Mouse (Mus musculus): Measurements from ENCODE around the gene Cmtm5. TPM values are rescaled to one million over a fixed set of nuclear protein-coding genes. Genes with fewer than 3 reads are reported as not detected.
"Not testable (repeated sequence)": the region's sequence is repeated elsewhere in the genome, so short reads cannot be mapped to it uniquely, and the experiment has no call there.

The Cmtm5 gene
- polyA plus RNA-seq, 2 experiments from 2014 or later, result not detected

DNA sequence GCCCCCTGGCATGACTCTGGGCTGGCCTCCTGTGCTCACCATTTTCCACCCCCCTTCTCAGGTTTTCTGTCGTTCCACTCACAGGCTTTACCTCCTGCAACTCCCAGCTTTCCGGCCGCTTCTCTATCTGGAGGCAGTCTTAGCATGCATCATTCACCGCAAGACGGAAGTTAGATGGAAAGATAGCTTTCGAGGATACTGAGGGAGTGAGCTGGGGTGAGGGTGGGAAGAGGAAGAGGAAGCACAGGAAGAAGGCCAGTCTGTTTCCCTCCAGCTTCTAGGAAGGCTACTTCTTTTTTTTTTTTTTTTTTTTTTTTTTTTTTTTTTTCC, 735 bp downstream of the Cmtm5 start:
- ATAC-seq, result no peak

DNA sequence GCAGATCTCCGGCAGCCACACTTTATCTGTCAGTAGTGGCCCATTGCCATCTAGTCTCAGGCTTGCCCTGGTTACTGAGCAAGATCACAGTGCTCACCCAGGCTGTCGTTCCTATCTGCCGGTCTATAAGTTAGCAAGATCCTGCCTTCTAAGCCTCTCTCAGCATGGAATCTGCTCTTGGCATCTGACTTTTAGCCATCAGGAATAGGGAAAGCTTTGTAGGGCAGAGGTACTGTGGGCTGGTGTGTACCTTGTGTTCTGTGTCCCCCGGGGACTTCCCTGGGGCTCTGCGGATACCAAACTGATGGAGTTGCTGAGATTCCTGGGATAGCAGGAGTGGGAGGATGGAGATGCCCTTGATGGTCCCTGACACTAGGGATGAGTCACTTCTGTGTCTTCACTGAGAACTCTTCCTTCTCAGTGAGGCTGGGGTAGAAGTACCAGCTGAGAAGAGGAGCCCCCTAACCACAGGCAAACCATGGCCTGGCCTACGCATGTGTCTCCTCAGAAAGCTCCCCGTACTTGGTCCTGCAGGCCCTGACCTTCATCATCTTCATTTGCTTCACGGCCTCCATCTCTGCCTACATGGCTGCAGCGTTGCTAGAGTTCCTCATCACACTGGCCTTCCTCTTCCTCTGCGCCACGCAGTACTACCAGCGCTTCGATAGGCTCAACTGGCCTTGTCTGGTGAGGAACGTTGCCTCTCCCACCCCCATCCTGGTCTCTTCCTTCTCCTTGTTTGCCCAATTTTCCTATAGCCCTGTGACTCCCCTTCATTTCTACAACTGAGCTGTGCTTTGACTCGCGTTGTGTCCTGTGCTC, 1.5 kb downstream of the Cmtm5 start:
- no peak for ATAC-seq

DNA sequence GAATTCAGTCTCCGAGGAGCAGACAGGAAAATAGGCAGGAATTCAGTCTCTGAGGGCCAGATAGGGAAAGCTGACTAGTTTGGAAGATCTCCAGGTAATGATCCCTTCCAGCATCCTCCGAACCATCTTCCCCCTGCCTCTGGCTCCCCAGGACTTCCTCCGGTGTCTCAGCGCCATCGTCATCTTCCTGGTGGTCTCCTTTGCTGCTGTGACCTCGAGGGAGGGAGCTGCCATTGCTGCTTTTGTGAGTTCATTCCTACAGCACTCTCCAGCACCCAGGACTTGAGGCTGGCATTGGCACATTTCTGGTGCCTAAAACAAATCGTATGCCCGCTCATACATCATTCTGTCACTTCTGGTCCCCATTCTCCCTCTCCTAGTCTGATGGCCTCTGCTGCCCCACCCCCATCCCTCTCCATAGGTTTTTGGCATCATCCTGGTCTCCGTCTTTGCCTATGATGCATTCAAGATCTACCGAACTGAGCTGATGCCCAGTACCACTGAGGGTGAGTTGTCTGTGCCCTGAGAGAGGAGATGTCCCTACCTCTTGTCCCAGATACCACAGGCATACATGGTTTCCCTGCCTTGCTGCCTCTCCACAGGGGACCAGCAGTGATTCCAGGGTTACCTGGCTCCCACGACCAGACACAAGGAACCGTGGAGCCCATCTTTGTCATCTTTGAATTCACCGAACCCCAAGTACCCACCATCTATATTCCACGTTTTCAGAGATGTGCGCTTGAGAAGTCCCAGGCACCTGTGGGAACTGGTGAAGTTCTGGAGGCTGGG, 2.6 kb downstream of the Cmtm5 start:
- ATAC-seq, result no peak

DNA sequence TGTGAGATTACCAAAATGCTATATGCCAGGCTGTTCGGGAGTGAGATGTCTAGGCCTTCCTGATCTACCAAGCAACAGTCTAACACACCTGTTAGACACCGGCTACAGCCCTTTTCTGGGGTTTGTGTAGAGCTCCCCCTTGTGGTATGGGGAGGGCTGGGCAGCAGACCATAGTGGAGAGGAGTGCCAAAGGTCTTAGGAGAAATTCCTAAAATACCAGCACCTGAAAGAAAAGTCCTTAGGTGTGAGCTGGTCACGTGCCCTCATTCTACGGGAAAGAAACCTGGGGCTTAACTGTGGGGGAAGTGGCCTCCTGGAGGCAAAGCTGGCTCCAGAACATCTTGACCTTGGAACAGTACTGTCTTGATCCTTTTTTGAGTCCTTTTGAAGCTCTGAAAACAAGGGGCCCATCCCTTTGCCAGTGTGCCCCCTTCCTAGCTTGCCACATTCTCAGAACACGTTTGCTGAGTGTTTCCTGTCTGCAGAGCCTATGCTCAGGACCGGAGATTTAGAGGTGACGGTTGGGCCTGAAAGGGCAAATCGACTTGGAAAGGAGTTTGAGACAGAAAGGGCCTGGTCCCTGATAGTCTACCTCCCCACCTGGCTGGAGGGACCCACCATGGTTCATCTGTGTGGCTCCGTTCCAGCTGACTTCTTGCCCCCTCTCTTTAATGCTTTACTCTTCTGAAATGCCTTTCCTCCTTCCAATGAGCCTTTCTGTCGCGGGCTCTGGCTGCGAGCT, 3.5 kb downstream of the Cmtm5 start:
- ATAC-seq, result no peak

DNA sequence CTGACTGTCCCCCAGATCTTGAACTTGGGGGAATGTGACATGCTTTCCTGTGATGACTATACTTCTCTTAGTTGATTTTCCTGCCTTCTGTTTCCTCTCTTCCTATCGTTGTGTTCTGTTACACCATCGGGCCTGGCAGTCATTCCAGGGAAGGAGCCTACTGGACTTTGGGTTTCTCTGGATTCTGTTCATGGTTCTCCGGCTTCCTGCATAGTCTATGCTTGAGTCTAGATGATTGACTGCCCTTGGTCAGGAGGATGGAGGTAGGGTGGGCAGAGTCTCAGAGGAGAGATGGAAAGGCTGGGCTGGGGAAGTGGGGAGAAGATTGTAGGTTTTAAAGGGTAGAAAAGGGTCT, 4.1 kb downstream of the Cmtm5 start:
- no peak for ATAC-seq

DNA sequence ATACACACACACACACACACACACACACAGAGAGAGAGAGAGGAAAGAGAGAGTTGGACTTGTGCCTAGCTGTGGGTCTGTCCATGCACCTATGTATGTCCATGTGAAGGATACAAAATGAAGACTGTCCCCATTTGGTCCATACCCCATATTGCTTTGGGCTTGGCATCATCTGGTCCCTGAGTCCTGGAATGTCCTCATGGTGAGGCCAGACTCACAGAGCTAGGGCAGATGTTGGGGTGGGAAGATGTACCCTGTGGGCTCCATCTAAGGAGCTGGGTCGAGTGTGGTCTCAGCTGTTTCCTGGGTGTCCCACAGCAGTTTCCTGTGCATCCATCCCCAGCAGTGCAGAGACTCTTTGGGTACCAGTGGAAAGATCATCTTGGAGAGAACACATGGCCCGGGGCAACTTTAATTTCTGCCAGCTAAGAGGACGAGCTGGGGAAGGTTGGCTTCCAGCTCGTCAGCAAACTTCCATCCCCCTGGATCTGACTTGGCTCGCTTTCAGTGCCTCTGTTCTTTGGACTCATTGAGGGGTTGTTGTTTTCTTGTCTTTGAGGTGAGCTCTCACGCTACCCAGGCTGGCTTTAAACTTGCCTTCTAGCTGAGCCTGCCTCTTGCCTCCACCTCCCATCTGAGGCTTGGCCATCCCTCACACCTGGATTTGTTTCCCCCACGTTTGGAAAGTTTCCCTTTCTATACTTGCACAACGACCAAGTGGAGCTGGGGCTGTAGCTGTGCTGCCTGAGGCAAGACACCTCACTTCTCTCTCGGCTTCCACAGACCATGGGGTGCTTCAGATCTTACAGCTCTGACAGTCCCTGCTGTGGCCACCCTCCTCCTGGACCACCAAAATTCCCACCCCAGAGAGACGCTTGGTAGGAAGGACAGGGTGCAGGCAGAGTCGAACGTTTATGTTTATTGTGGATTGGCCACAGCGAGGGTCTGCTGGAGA, 5.2 kb downstream of the Cmtm5 start:
- ATAC-seq, result no peak

DNA sequence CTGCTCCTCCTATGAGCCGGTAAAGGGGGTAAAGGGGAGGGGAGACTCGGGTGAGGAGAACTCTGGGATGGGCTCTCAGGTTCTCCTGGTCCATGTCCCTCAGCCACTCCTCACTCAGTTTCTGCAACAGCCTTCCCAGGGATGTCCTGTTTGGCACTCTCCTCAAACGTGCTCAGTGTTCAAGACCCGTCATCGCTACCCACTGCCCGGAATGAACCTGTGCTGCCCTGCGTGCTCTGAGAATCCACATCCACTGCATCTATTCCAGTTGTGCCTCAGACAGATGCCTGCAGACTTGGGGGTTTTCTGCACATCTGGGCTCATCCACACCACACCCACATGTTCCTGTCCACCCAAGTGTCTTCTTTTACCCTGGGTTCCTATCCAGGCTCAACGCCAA, 6.4 kb downstream of the Cmtm5 start:
- ATAC-seq, result no peak

DNA sequence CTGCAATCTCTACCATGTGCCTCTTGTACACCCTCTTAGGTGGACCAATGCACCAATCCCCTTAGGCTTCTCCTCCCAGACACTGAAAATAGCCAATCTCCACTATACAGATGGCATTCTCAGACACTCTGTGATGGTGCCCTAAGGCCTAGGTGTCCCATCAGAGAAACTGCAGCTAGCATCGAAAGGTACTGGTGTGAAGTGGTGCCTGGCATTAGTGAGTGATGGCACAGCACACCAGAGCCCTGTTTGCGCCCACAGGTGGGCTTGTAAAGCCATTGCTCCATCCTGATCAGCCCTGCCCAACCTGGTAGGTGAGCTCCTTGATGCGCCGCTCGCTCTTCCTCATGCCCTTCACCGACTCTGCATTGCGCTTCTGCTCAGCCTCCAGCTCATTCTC, 7.9 kb downstream of the Cmtm5 start:
- ATAC-seq, result no peak

DNA sequence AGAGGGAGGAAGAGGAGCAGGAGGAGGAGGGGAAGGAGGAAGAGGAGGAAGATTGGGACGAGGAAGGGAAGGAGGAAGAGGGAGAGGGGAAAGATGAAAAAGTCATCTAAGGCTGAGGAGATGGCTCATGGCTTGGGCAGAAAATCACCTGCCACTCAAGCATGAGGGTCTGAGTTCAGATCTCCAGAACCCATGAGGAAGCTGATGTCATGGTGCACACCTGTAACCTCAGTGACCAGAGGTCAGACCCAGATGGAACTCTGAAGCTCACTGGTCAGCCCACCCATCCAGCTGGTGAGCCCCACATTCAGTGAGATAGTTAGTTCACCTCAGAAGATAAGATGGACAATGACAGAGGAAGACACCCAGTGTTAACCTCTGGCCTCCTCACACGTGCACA, 8.9 kb downstream of the Cmtm5 start:
- ATAC-seq, result no peak

DNA sequence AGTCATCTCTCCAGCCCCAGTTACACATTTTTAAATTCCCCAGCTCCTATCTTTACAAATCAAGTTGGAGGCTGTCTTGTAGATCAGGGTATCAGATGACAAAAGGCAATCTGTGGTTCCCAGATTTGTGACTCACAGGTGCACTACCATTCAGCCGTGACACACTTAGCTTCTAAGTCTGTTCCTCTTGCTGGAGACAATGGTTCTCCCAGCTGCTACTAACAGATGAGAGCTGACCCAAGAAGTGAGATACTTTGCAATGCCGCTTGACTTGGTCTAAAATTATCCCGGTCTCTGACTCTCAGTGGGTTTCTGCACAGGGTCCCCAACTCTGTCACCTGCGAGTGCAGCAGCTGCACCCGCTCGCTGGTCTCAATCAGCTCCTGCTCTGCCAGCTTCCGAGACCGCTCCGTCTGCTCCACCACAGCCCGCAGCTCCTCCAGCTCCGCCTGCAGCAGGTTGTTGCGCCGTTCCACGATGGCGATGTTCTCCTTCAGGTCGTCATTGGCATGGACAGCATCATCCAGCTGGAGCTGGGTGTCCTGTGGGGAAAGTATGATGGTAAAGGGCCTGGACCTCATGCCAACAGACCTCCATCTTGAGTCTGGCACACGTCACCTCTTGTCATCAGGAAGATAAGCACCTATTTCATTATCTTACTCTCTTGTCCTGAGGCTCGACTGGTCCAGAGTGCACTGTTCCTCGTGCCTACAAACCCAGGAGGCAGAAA, 10.1 kb downstream of the Cmtm5 start:
- no peak for ATAC-seq

DNA sequence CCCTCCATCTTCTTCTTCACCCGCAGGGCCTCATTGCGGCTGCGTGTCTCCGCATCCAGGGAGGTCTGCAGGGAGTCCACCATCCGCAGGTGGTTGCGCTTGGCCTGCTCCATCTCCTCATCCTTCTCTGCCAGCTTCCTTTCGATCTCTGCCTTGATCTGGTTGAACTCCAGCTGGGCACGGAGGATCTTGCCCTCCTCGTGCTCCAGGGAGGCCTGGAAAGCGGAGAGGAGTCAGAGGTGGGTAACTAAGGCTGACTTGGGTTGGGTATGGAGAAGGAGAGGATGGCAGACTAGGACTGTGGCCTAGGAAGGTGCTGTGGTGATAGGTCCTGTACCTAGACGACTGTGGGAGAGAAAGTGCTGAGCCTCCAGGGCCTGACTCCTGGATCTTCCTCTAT, 10.9 kb downstream of the Cmtm5 start:
- not testable (repeated sequence) for ATAC-seq

DNA sequence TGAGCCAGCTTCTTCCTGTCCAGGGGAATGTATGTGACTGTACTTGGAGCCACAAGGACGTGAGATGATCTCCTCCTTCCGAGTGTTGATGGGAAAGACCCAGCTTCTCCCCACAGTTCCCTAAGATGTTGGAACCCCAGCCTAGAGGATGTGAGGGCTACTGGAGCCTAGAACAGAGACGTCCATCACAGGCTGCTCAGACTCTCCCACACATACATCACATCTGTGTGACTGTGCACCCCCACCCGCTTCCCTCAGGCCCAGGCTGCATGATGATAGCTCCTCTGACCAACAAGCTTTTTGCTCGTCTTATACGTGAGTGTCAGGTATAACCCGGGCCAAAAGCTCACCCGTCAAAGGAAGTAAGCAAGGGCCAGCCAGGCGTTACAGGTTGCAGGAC, 12.7 kb downstream of the Cmtm5 start:
- ATAC-seq, result no peak

DNA sequence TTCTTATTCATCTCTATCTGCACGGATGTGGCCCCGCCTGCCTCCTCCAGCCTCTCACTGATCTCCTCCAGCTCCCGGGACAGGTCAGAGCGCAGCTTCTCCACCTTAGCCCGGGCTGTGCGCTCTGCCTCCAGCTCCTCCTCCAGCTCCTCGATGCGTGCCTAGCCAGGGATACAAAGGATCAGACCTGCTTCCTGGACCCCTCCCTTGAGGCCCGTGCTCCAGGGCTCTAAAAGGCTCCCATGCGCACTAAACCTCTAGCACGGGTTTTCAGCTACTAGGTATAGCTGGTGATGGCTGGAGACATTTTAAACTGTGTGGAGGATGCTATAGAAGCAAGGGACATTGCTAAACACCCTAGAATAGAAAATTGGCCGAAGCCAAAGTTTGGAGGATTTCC, 14.4 kb downstream of the Cmtm5 start:
- ATAC-seq, result no peak

DNA sequence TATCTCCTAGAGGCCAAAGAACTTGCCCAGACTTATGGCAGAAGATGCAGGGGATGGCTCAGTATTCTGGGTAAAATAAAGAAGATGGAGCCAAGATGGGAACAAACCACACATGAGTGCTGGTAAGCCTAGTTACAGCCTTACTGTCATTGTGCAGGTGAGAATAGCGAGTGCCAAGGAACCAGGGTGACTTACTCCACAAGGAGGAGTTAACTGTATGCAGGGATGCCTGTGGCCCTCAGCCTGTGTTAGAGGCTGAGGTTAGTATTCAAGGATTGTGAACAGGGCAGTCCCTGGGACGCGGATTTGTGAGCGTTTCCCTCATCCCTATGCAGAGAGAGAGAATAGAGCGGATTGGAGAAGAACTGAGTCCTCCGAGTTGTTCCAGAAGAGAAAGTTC, 15.5 kb downstream of the Cmtm5 start:
- ATAC-seq, result no peak

DNA sequence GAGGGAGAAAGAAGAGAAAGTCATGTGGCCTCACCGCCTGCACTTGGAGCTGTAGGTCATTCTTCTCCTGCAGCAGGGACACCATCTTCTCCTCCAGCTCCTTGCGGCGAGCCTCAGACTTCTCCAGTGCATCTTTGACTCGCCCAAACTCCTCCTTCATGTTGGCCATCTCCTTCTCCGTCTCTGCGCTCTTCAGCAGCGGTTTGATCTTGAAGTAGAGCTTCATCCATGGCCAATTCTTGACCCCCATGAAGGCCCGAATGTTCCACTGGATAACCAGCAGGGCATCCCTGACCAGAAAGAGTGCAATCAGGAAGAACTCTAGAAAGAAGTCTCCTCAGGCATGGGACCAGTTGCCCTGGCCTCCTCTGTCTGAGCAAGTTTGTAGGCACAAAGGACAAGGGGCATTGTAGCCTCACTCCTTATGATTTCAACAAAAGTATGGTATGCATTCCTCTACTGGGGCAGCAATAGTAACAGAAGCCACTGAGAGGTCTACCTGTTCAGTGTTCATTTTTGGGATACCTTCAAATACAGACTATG, 17.7 kb downstream of the Cmtm5 start:
- ATAC-seq, result no peak

DNA sequence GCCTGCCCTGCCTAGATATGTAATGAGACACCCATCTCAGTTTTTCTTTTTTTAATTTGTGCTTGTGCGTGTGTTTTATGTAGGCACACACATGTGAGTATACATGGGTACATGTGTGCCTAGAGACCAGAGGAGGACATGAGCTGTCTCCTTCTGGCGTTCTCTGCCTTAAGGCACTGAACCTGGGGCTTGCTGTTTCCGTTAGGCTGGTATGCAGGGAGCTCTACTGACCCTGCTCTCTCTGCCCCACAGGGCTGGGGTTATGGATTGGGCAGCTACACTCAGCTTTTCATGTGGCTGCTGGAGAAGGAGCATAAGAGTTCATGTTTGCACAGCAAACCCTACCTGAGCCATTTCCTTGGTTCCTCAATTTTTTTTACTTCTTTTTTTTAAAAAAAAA, 18.4 kb downstream of the Cmtm5 start:
- no peak for ATAC-seq

DNA sequence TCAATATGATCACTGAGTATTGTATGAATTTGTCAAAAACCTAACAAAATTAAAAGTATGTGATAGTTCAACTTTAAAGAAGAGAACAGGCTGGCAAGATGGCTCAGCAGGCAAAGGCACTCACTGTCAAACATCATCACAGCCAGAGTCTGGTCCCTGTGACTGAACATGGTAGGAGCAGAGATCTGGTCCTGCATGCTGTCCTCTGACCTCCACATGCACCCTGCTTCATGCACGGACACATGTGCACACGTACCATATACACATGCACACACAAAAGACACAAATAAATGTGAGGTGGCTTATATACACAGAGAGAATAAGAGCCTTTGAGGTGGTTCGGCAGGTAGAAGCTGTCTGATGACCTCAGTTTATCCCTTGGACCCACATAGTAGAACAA, 19.4 kb downstream of the Cmtm5 start:
- ATAC-seq, result no peak

DNA sequence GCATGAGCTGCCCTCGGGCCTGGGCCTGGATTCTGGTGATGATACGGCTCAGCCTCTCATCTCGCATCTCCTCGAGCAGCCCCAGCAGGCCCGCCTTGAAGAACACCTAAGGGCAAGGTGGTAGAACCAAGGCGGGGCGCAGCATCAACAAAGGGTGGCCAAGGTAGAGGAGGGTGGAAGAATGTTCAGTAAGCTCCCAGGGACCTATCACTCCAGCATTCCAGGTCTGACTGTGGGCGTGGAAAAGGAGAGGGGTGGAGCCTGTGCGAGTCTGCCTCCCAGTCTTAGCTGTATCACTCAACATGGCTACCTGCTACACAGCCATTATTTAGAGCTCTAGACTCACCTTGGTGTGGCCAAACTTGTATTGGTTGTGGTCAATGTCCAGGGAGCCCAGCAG, 20.5 kb downstream of the Cmtm5 start:
- no peak for ATAC-seq

DNA sequence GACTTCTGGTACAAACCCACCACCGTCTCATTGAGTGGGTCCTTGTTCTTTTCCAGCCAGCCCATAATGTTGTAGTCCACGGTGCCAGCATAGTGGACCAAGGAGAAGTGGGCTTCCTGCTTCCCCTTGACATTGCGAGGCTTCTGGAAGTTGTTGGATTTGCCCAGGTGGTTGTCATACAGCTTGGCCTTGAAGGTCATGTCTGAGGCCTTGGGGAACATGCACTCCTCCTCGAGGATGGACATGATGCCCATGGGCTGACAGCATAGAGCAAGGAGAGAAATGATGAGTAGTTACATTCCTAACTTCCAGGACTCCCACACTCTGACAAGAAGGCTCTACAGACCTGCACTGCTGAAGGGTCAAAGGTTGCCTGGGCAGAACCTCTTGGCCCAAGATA, 22.4 kb downstream of the Cmtm5 start:
- no peak for ATAC-seq

DNA sequence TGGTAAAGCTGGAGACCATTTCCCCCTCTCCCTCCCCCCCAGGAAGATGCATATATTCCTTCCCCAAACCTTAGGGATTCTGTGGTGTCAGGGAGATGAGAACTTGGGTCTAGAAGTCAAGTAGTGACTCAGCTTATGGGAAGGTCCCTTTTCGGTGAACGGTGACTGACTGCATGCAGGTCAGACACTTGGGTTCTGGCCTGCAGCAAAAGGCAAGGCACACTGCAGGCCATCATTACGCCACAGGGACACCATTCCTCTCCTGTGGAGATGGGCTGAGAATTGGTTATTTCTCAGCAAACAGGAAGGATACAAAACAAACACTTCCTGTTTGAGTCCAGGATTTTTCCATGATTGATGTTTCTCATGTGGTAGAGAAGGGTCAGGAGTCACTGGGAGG, 23.1 kb downstream of the Cmtm5 start:
- no peak for ATAC-seq

DNA sequence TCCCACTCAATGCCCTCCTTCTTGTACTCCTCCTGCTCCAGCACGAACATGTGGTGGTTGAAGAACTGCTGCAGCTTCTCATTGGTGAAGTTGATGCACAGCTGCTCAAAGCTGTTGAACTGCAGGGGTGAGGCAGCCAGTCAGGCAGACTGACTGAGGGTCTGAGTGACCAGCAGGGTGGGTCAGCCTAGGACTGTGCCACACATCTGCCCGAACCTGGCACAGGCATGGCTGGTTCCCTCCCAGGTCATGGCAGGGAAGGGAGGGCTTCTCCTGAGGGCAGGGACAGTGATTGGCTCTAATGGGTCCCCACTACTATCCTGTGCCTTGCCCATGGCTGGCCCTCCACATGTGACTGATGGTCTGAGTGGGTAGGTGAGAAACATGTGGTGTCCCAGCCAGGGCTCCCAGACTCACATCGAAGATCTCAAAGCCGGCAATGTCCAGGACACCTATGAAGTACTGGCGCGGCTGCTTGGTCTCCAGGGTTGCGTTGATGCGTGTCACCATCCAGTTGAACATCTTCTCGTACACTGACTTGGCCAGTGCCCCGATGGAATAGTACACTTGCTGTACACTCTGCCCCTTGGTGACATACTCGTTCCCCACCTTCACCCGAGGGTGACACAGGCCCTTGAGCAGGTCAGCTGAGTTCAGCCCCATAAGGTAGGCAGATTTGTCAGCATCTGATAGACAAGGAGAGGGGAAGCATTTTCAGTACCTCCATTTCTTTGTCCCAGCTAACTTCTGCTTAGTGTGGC, 24.0 kb downstream of the Cmtm5 start:
- ATAC-seq, result not testable (repeated sequence)

Data from CD4-positive, CD25-positive, alpha-beta regulatory T cell, adult 4 months (primary cell).